Mouse (Mus musculus): ENCODE data around the gene Dsp. TPM values are rescaled to one million over a fixed set of nuclear protein-coding genes. Genes with fewer than 3 reads are reported as not detected.
A peak's percentile ranks its signal among the peaks of the same experiment; 100 is the strongest.

The Dsp gene
- polyA plus RNA-seq, 1 experiment from 2014 or later = 6.1 TPM

DNA sequence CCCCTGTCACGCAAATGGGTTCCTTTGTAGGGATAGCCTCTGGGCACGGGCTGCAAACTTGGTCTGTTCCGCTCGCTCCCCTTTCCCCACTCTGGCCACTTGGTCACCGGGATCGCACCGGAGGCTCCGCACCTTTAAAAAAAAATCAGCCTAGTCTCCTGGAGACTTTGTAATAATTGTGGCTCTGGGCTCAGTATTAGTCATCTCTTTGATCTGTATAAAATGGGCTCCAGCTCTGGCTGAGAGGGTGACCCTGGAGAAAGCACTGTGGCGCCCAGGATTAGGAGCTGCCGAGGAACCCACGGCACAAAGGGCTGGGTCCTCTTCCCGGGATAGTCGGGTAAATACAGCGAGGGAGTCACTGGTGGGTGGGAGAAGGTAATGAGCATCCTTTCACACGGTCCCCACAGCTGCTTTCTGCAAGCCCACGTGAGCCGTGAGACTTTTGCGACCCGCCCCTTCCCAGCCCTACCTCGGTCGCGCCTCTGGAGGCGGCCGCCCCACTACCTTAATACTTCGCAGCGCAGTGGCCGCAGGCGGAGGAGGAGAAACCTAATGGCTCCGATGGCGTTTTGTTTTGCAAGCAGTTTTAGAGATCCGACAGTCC, 1.4 kb downstream of the Dsp start:
- Histone ChIP-seq H3K36me3 (replicated peaks; ENCODE audit: control insufficient read depth, insufficient read depth, low read depth, low read length) (no peaks in the 10 kb centered on the region), H3K4me1 (ENCODE audit: control insufficient read depth, insufficient read depth, low read length) (peaks cover 6% of the 10 kb centered on the region; the same call in 1 of the 2 replicates), H3K27me3 (ENCODE audit: control insufficient read depth, insufficient read depth, low read length) (peaks cover 29% of the 10 kb centered on the region), H3K9me3 (replicated peaks; ENCODE audit: control insufficient read depth, low read length) (no peaks in the 10 kb centered on the region), H3K4me2 (ENCODE audit: low read depth, low read length) (peak overlapping the region; percentile 86), H3K9ac (replicated peaks; ENCODE audit: low read length) (peak overlapping the region; percentile 43; the same call in 1 of the 2 replicates), H3K27ac (replicated peaks; ENCODE audit: low read depth, low read length) (no peak overlapping the region; the same call in 1 of the 2 replicates), H3K4me3 (ENCODE audit: low read depth, low read length) (peak overlapping the region; percentile 42)
- no peak; the same call in 1 of the 2 replicates for ATAC-seq (replicated peaks; ENCODE audit: insufficient number of reproducible peaks, low FRiP score, low TSS enrichment, low read depth)
- peak; percentile 76 for DNase-seq (ENCODE audit: low spot score)
- WGBS = under 1% methylated on average over 31 of the region's 31 CpGs

DNA sequence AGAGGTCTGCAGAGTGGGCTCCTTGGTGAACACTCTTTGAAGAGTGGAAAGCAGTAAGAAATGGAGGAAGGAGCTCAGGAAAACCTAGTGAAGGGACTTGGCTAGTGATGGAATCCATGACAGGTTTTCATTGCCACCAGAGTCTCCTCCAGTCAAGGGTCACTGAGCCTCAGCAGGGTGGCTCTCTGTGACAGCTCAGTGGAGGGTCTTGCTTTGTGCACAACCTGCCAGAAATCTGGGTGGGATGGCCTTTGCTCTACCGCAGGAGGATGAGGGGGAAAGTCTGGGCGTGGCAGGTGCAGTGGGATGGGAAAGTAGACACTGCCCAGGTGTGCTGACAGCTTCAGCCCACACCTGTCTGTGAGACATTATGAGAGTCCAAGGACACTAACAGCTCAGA, 4.4 kb downstream of the Dsp start:
- no peak overlapping the region for H3K27ac ChIP-seq (replicated peaks; ENCODE audit: low read depth, low read length)
- DNase-seq (ENCODE audit: low spot score) = peak; percentile 22
- WGBS = 3% methylated on average over 2 of the region's 2 CpGs
- H3K4me3 ChIP-seq (ENCODE audit: low read depth, low read length) = no peak overlapping the region
- H3K4me2 ChIP-seq (ENCODE audit: low read depth, low read length) = no peak overlapping the region
- no peaks in the 10 kb centered on the region for H3K36me3 ChIP-seq (replicated peaks; ENCODE audit: control insufficient read depth, insufficient read depth, low read depth, low read length)
- no peak overlapping the region for H3K9ac ChIP-seq (replicated peaks; ENCODE audit: low read length)
- H3K9me3 ChIP-seq (replicated peaks; ENCODE audit: control insufficient read depth, low read length) = no peaks in the 10 kb centered on the region
- 0 out of 2 replicates have a peak, but pooled peaks have one; percentile 60 for ATAC-seq (replicated peaks; ENCODE audit: insufficient number of reproducible peaks, low FRiP score, low TSS enrichment, low read depth)
- peaks cover 23% of the 10 kb centered on the region for H3K27me3 ChIP-seq (ENCODE audit: control insufficient read depth, insufficient read depth, low read length)
- peaks cover 6% of the 10 kb centered on the region; the same call in 1 of the 2 replicates for H3K4me1 ChIP-seq (ENCODE audit: control insufficient read depth, insufficient read depth, low read length)

GRCm38 (mm10) chr13:38157635-38158034, 6.5 kb downstream of the Dsp start:
- peaks cover 2% of the 10 kb centered on the region; the same call in 1 of the 2 replicates for H3K27me3 ChIP-seq (ENCODE audit: control insufficient read depth, insufficient read depth, low read length)
- no peak overlapping the region for H3K4me2 ChIP-seq (ENCODE audit: low read depth, low read length)
- no peaks in the 10 kb centered on the region for H3K36me3 ChIP-seq (replicated peaks; ENCODE audit: control insufficient read depth, insufficient read depth, low read depth, low read length)
- no peak overlapping the region for H3K4me3 ChIP-seq (ENCODE audit: low read depth, low read length)
- no peak overlapping the region for H3K27ac ChIP-seq (replicated peaks; ENCODE audit: low read depth, low read length)
- no peak for DNase-seq (ENCODE audit: low spot score)
- WGBS = 23% methylated on average over 6 of the region's 6 CpGs
- no peak for ATAC-seq (replicated peaks; ENCODE audit: insufficient number of reproducible peaks, low FRiP score, low TSS enrichment, low read depth)
- H3K4me1 ChIP-seq (ENCODE audit: control insufficient read depth, insufficient read depth, low read length) = no peaks in the 10 kb centered on the region
- H3K9ac ChIP-seq (replicated peaks; ENCODE audit: low read length) = no peak overlapping the region
- H3K9me3 ChIP-seq (replicated peaks; ENCODE audit: control insufficient read depth, low read length) = no peaks in the 10 kb centered on the region

GRCm38 (mm10) chr13:38162002-38162401, 10.9 kb downstream of the Dsp start:
- Histone ChIP-seq H3K36me3 (replicated peaks; ENCODE audit: control insufficient read depth, insufficient read depth, low read depth, low read length) (no peaks in the 10 kb centered on the region), H3K4me3 (ENCODE audit: low read depth, low read length) (no peak overlapping the region), H3K4me1 (ENCODE audit: control insufficient read depth, insufficient read depth, low read length) (no peaks in the 10 kb centered on the region), H3K9me3 (replicated peaks; ENCODE audit: control insufficient read depth, low read length) (no peaks in the 10 kb centered on the region), H3K4me2 (ENCODE audit: low read depth, low read length) (no peak overlapping the region), H3K27me3 (ENCODE audit: control insufficient read depth, insufficient read depth, low read length) (0 out of 2 replicates have a peak, but pooled peaks cover under 1% of the 10 kb centered on the region), H3K9ac (replicated peaks; ENCODE audit: low read length) (no peak overlapping the region), H3K27ac (replicated peaks; ENCODE audit: low read depth, low read length) (no peak overlapping the region)
- ATAC-seq (replicated peaks; ENCODE audit: insufficient number of reproducible peaks, low FRiP score, low TSS enrichment, low read depth) (no peak), DNase-seq (ENCODE audit: low spot score) (no peak)
- WGBS = 69% methylated on average over 2 of the region's 2 CpGs

DNA sequence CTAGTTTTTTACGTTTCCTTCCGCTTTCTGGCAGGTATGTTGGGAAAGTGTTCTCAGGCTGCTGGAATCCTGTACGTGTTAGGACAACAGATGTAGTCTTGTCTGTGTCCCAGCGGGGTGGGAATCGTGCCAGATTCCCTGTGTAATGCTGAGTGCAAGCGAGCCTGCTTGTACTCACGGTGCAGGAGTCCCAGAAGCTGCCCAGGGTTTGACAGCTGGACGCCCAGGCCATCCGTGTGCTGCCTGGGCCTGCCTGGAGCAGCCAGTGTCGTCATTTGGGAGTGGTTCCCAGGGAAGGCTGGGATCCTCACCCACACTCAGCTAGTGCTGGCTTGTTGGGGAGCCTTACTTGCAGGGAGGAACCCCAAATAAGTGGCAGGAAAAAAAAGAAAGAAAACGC, 11.6 kb downstream of the Dsp start:
- 53% methylated on average over 11 of the region's 11 CpGs for WGBS
- ATAC-seq (replicated peaks; ENCODE audit: insufficient number of reproducible peaks, low FRiP score, low TSS enrichment, low read depth) = no peak

GRCm38 (mm10) chr13:38164932-38165331, 13.8 kb downstream of the Dsp start:
- Histone ChIP-seq H3K36me3 (replicated peaks; ENCODE audit: control insufficient read depth, insufficient read depth, low read depth, low read length) (no peaks in the 10 kb centered on the region), H3K4me2 (ENCODE audit: low read depth, low read length) (no peak overlapping the region), H3K27ac (replicated peaks; ENCODE audit: low read depth, low read length) (no peak overlapping the region), H3K9me3 (replicated peaks; ENCODE audit: control insufficient read depth, low read length) (no peaks in the 10 kb centered on the region), H3K4me3 (ENCODE audit: low read depth, low read length) (no peak overlapping the region), H3K4me1 (ENCODE audit: control insufficient read depth, insufficient read depth, low read length) (no peaks in the 10 kb centered on the region), H3K9ac (replicated peaks; ENCODE audit: low read length) (no peak overlapping the region), H3K27me3 (ENCODE audit: control insufficient read depth, insufficient read depth, low read length) (no peaks in the 10 kb centered on the region)
- 87% methylated on average over 11 of the region's 11 CpGs for WGBS
- no peak for ATAC-seq (replicated peaks; ENCODE audit: insufficient number of reproducible peaks, low FRiP score, low TSS enrichment, low read depth)
- DNase-seq (ENCODE audit: low spot score) = no peak

More for the DNA sequence above, 11.6 kb downstream of the Dsp start:
- Histone ChIP-seq H3K27ac (replicated peaks; ENCODE audit: low read depth, low read length) (no peak overlapping the region), H3K9me3 (replicated peaks; ENCODE audit: control insufficient read depth, low read length) (no peaks in the 10 kb centered on the region), H3K36me3 (replicated peaks; ENCODE audit: control insufficient read depth, insufficient read depth, low read depth, low read length) (no peaks in the 10 kb centered on the region), H3K4me3 (ENCODE audit: low read depth, low read length) (no peak overlapping the region), H3K9ac (replicated peaks; ENCODE audit: low read length) (no peak overlapping the region), H3K4me1 (ENCODE audit: control insufficient read depth, insufficient read depth, low read length) (no peaks in the 10 kb centered on the region), H3K4me2 (ENCODE audit: low read depth, low read length) (no peak overlapping the region), H3K27me3 (ENCODE audit: control insufficient read depth, insufficient read depth, low read length) (no peaks in the 10 kb centered on the region)
- DNase-seq (ENCODE audit: low spot score) = no peak

DNA sequence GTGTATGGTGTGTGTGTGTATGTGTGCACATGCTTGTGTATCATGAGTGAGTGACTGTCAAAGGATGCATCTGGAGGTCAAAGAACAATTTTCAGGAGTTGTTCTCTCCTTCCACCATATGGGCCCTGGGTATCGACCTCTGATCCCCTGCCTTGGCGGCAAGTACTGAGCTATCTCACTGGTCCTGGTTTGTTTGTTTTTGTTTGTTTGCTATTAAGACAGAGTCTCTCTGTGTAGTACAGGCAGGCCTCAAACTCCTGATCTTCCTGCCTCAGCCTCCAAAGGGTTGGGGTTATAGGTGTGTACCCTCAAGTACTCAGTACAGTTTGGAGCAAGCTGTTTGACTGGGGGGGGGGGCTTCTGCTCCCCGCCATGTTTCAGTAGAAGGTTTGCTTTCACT, 16.0 kb downstream of the Dsp start:
- H3K4me2 ChIP-seq (ENCODE audit: low read depth, low read length) = no peak overlapping the region
- no peaks in the 10 kb centered on the region for H3K4me1 ChIP-seq (ENCODE audit: control insufficient read depth, insufficient read depth, low read length)
- H3K27ac ChIP-seq (replicated peaks; ENCODE audit: low read depth, low read length) = no peak overlapping the region
- no peaks in the 10 kb centered on the region for H3K27me3 ChIP-seq (ENCODE audit: control insufficient read depth, insufficient read depth, low read length)
- H3K4me3 ChIP-seq (ENCODE audit: low read depth, low read length) = no peak overlapping the region
- DNase-seq (ENCODE audit: low spot score) (no peak), ATAC-seq (replicated peaks; ENCODE audit: insufficient number of reproducible peaks, low FRiP score, low TSS enrichment, low read depth) (no peak)
- H3K9ac ChIP-seq (replicated peaks; ENCODE audit: low read length) = no peak overlapping the region
- H3K36me3 ChIP-seq (replicated peaks; ENCODE audit: control insufficient read depth, insufficient read depth, low read depth, low read length) = no peaks in the 10 kb centered on the region
- WGBS = 61% methylated on average over 3 of the region's 3 CpGs
- no peaks in the 10 kb centered on the region for H3K9me3 ChIP-seq (replicated peaks; ENCODE audit: control insufficient read depth, low read length)

DNA sequence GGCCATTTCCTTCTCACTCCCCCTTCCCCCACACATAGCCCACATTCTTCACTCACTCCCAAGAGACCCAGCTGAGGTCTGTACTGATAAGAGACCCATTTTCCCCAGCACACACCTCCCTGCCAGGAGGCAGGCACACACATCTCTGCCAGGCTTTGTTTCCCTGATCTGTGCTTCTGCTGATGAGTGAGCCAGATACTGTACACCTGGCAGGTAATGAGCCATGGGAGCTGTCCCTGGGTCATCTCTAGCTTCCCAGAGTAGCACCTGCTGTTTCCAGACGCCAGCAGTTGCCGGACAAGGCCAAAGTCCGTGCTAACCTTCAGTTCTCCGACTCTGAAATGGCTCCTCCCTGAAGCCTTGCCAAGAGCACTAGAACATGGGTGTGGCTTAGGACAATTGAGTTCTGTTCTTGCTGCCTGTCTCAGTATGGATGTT, 19.6 kb downstream of the Dsp start:
- Histone ChIP-seq H3K36me3 (replicated peaks; ENCODE audit: control insufficient read depth, insufficient read depth, low read depth, low read length) (no peaks in the 10 kb centered on the region), H3K9ac (replicated peaks; ENCODE audit: low read length) (no peak overlapping the region), H3K4me1 (ENCODE audit: control insufficient read depth, insufficient read depth, low read length) (no peaks in the 10 kb centered on the region), H3K4me2 (ENCODE audit: low read depth, low read length) (no peak overlapping the region; the same call in 1 of the 2 replicates), H3K4me3 (ENCODE audit: low read depth, low read length) (no peak overlapping the region), H3K27me3 (ENCODE audit: control insufficient read depth, insufficient read depth, low read length) (no peaks in the 10 kb centered on the region), H3K27ac (replicated peaks; ENCODE audit: low read depth, low read length) (no peak overlapping the region), H3K9me3 (replicated peaks; ENCODE audit: control insufficient read depth, low read length) (no peaks in the 10 kb centered on the region)
- 48% methylated on average over 4 of the region's 4 CpGs for WGBS
- no peak for ATAC-seq (replicated peaks; ENCODE audit: insufficient number of reproducible peaks, low FRiP score, low TSS enrichment, low read depth)
- DNase-seq (ENCODE audit: low spot score) = no peak

Measured in embryonic facial prominence, embryonic 11.5 days (tissue).